ENCODE assay signal across 21 mouse cellular contexts in the genomic region with DNA sequence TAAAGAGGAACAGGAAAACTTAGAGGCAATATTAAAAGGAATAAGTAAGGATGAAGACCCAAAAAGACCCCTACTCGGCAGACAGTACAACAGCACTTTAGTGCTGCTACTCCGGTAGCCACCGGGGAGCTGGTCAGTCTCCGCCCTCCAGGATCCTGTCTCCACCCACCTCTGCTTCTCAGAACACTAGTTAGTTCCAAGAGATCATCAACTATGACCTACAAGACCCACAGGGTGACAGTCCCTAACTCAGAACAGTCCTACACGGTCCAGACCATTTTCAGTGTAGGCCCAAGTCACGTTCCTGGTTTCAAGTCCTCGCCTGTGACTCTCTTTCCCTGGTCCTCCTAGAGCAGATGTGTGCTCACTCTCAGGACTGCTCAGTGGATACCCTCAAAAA. TPM values are rescaled to one million over a fixed set of nuclear protein-coding genes. Genes with fewer than 3 reads are reported as not detected.
DNase-seq lines count a peak whose midpoint lies in the region; ATAC-seq lines count a peak whose summit lies in the region.
"Had no signal": no experiment of that assay in that cellular context is flagged by ENCODE, and none has a peak within 500 bp of the region (broad histone marks: within the 10 kb centered on the region; RNA-seq: fewer than 3 reads in every experiment).

No protein-coding gene starts in this region.

- H3K4me1 ChIP-seq in liver, embryonic 12.5 days = peaks cover 25% of the 10 kb centered on the region
- H3K4me1 ChIP-seq: hindbrain, embryonic 12.5 days had no signal

- H3K27ac ChIP-seq in liver, embryonic 12.5 days = no peak overlapping the region
- H3K27ac ChIP-seq: embryonic facial prominence, embryonic 10.5 days; forebrain, embryonic 13.5 days; heart, embryonic 13.5 days; hindbrain, embryonic 12.5 days had no signal

- no peak overlapping the region for H3K4me2 ChIP-seq in liver, embryonic 12.5 days
- H3K4me2 ChIP-seq: forebrain, embryonic 13.5 days; heart, embryonic 13.5 days; hindbrain, embryonic 12.5 days had no signal

- DNase-seq in adrenal gland, adult 2 months = peak; percentile 36
- no peak for DNase-seq in adrenal gland, adult 8-10 months
- DNase-seq in heart, adult 11 months = peak; percentile 85
- no peak for DNase-seq in heart, postnatal 4 days
- peak; percentile 23 for DNase-seq in ES-CJ7 (ENCODE audit: low read depth, low spot score)
- DNase-seq in layer of hippocampus, postnatal 25 days (ENCODE audit: extremely low spot score in 1 of 2, low spot score in 1 of 2) = no peak
- DNase-seq: cerebellum, adult 11-12 months; cerebellum, adult 9-10 months; cerebellum, postnatal 25 days; forebrain, postnatal 0 days; gastrocnemius, postnatal 14 days; heart, postnatal 36 days had no signal

- H3K27me3 ChIP-seq in liver, embryonic 12.5 days (replicated peaks) = no peaks in the 10 kb centered on the region
- H3K27me3 ChIP-seq: forebrain, embryonic 13.5 days; heart, embryonic 13.5 days; hindbrain, embryonic 12.5 days; Patski had no signal

- no peak overlapping the region for H3K4me3 ChIP-seq in liver, embryonic 12.5 days
- H3K4me3 ChIP-seq: embryonic facial prominence, embryonic 10.5 days; forebrain, embryonic 13.5 days; heart, embryonic 13.5 days; hindbrain, embryonic 12.5 days had no signal

- peaks cover 3% of the 10 kb centered on the region; the same call in 1 of the 2 replicates for H3K9me3 ChIP-seq in liver, embryonic 12.5 days (replicated peaks)
- H3K9me3 ChIP-seq: heart, embryonic 13.5 days; hindbrain, embryonic 12.5 days had no signal

- ATAC-seq in liver, embryonic 12.5 days = peak; percentile 47; the same call in 1 of the 2 replicates
- ATAC-seq in granulocyte monocyte progenitor cell, adult 5-6 weeks (replicated peaks; ENCODE audit: poor library complexity, severe bottlenecking) = no peak
- ATAC-seq: forebrain, embryonic 13.5 days; forebrain, postnatal 0 days; hindbrain, embryonic 16.5 days; inflammation-experienced regulatory T-cells, adult 6 months; Patski had no signal

- H3K36me3 ChIP-seq in liver, embryonic 12.5 days = peaks cover 25% of the 10 kb centered on the region

- 71% methylated on average over 7 of the region's 7 CpGs for WGBS in liver, embryonic 12.5 days (ENCODE audit: insufficient replicate concordance)

- no peak overlapping the region for H3K9ac ChIP-seq in liver, embryonic 12.5 days
- H3K9ac ChIP-seq: forebrain, embryonic 13.5 days; forebrain, postnatal 0 days; heart, embryonic 13.5 days; hindbrain, embryonic 12.5 days had no signal

RNA-seq across cellular contexts. Expression of a gene that starts 20.1 kb away (rescaled TPM):
- total RNA-seq in adrenal gland, adult 2 months (2021) = 100 to 1,000 TPM; 578 to 689 TPM
- 376 and 431 TPM in 2 replicates for polyA plus RNA-seq in adrenal gland, adult 2 months (2012; rRNA removed)
- total RNA-seq in adrenal gland, adult 8-10 months (2022) = 100 to 1,000 TPM; 633 to 794 (median 714) TPM
- 100 to 1,000 TPM; 311 to 312 TPM for total RNA-seq in heart, postnatal 4 days (2021)
- 210 and 212 TPM in 2 replicates for polyA plus RNA-seq in liver, embryonic 12.5 days (2016; fragmentation: Nextera tagmentation; extraction: Ambion mirVana)
- total RNA-seq in layer of hippocampus, postnatal 25 days (2021) = 100 to 1,000 TPM; 451 to 456 TPM
- total RNA-seq in granulocyte monocyte progenitor cell, adult 5-6 weeks (2014; fragmentation: Nextera tagmentation) = 28.1 and 32.6 TPM in 2 replicates
- 34.1 and 34.9 TPM in 2 replicates for total RNA-seq in granulocyte monocyte progenitor cell, adult 5-6 weeks (2017)

RNA-seq across cellular contexts. Expression of a gene that starts 59.9 kb away (rescaled TPM):
- total RNA-seq in adrenal gland, adult 2 months (2021) = 1 to 10 TPM in 1 of 2 experiments, under 1 TPM in 1; 0.48 to 1.5 TPM
- 0.41 and 1.2 TPM in 2 replicates for polyA plus RNA-seq in adrenal gland, adult 2 months (2012; rRNA removed)
- 1 to 10 TPM in 1 of 4 experiments, under 1 TPM in 3; 0.65 to 1.1 (median 0.84) TPM for total RNA-seq in adrenal gland, adult 8-10 months (2022)
- under 1 TPM; 0.52 to 0.65 TPM for total RNA-seq in heart, postnatal 4 days (2021)
- polyA plus RNA-seq in liver, embryonic 12.5 days (2016; fragmentation: Nextera tagmentation; extraction: Ambion mirVana) = 0.28 and 0.38 TPM in 2 replicates
- 1 to 10 TPM in 1 of 2 experiments, under 1 TPM in 1; 0.54 to 1.1 TPM for total RNA-seq in layer of hippocampus, postnatal 25 days (2021)
- 6.2 and 7.1 TPM in 2 replicates for total RNA-seq in granulocyte monocyte progenitor cell, adult 5-6 weeks (2014; fragmentation: Nextera tagmentation)
- 7.7 and 16.5 TPM in 2 replicates for total RNA-seq in granulocyte monocyte progenitor cell, adult 5-6 weeks (2017)
- polyA plus RNA-seq: Patski had no signal

Comparison
In these comparisons a context has a peak if more than half of its experiments do, and no peak if none do; other contexts are left out.
1. DNase-seq: peak in adrenal gland, adult 2 months (single experiment), heart, adult 11 months (single experiment) and ES-CJ7 (single experiment); none in adrenal gland, adult 8-10 months (single experiment), heart, postnatal 4 days (single experiment) and layer of hippocampus, postnatal 25 days (0 of 2).
2. RNA of a gene that starts 20.1 kb away (total RNA-seq): 633 to 794 TPM in adrenal gland, adult 8-10 months, 578 to 689 TPM in adrenal gland, adult 2 months, 451 to 456 TPM in layer of hippocampus, postnatal 25 days and 311 to 312 TPM in heart, postnatal 4 days; 28.1 to 34.9 TPM in granulocyte monocyte progenitor cell, adult 5-6 weeks; every median in the first group is over 4 times any median in the second.